Mouse (Mus musculus) erythroblast, adult 5-6 weeks (primary cell): ENCODE results near the gene Psen1. TPM values are rescaled to one million over a fixed set of nuclear protein-coding genes. Genes with fewer than 3 reads are reported as not detected.

ENCODE experiments used
- ATAC-seq: replicated peaks from 2 replicates; pipeline ENCODE4 v1.8.0; 2016; ENCODE audit warnings: moderate number of reproducible peaks, mild to moderate bottlenecking, moderate TSS enrichment, inconsistent platforms; ENCODE audit not compliant: poor library complexity, low FRiP score, severe bottlenecking
- total RNA-seq, 2 experiments: library from RNA; stranded (forward) in 1 of 2; stranded (reverse) in 1 of 2; fragments of 150-400 nt in 1 of 2; fragments of 200-764, 138-1000 nt in 1 of 2; gene quantifications; 2 replicates each; pipeline versions ENCODE4 v1.2.3 to v1.2.4; 2015 to 2017; ENCODE audit warnings: low replicate concordance in 2 of 2

The Psen1 gene
- total RNA-seq, 2 experiments from 2014 or later: 22.0 to 26.7 TPM

- ATAC-seq: no peak
Measured at GRCm38 (mm10) chr12:83719431-83719830, 31.5 kb downstream of the Psen1 start.

DNA sequence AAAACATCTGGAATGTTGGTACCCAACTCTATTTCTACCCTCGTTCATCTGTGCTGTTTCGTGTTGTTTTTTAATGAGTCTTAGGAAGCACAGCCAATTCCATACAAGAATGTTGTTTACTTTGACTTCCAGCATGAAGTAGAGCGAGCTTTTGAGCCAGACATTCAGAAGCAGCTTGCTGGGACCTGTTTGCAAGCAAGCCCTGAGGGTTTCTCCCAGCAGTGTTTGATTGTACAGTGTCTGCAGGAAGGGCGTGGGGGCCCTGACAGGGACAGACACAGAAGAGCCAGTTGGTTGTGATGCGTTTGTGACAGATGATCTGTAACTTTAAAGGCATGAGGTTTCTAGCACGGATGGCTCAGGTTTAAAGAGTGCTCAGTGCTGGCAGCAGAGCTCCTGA, 33.3 kb downstream of the Psen1 start:
- ATAC-seq: no peak

- ATAC-seq: no peak
Measured at GRCm38 (mm10) chr12:83723037-83723436, 35.1 kb downstream of the Psen1 start.

DNA sequence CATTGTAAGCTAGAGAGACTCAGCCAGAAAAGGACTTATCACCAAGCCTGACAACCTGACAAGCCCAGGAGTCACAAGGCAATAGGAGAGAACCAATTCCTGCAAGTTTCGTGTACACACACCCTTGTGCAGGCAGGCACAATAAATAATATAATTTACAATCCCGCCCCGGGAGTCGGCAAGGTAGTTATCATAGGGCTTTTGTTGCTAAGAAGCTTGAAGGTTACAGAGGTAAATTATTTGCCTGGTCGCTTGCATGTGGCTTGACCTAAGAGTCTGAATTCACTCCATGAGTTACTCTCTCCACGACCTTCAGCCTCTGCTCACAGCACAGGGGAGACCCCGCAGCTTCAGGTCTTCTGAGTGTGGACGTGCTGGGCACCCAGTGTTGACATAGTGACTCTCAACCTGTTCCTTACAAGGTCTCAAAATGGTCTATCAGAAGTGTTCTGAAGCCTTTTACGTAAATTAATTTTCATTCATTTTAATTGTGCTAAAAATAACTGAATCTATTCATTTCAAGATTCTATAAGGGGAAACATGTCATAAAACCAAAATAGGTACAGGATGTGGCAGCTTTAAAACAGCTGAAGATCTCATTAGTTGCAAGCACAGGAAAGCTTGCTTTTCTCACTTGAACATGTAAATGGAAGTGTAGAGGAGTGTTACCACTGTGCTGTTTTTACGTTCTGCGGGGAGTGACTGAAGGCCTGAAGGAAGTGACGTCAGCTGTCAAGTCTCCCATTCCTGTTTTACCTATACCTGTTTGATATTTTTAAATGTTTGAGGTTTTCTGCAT, 38.8 kb downstream of the Psen1 start:
- no peak for ATAC-seq

DNA sequence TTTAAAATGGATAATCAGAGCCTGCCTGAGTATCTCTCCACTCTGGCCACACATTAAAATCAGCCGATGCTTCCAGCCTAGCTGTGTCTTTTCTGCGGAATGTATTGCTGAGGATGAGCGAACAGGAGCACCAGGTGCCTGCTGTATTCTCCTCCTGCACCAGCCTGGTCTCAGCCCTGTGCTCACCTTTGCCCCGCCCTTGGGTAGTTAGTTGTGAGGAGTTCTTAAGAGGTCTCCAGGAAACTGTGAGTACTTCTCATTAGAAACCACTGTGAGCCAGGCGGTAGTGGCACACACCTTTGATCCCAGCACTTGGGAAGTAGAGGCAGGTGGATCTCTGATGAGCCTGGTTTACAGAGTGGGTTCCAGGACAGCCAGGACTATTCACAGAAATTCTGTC, 44.3 kb downstream of the Psen1 start:
- no peak for ATAC-seq

- no peak for ATAC-seq
Measured at GRCm38 (mm10) chr12:83734047-83734446, 46.1 kb downstream of the Psen1 start.

DNA sequence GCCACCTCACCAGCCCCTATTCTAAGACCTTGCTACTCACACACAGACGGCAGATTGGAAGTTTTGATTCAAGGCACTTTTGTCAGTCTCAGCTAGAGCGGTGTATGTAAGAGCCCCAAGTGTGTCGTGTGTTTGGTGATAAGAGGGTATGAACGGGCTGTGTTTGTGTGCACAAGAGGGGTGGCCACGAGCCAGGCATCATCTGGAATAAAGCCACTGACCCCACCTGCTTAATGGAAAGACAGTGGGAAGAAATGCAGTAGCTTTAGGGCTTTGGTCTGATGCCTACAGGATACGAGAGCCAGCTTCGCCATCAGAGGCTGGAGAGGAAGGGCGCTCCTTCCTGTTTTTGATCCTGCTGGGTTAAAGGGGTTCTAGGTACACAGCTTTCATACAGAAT, 48.3 kb downstream of the Psen1 start:
- ATAC-seq: no peak

DNA sequence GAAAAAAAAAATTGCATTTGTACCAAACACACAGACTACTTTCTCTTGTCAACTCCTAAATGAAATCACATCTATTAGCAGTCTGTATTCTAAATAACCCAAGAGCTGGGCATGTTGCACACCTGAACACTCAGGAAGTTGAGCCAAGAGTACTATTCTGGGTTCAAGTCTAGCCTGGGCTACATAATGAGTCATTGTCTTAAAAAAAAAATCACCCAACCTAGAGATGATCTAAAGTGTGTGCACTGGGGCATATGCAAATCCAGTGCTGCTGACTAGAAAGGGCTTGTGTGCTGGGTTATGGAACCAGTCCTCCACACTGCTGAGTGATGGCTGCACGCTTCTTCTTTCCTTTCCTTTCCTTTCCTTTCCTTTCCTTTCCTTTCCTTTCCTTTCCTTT, 50.7 kb downstream of the Psen1 start:
- ATAC-seq: no peak

DNA sequence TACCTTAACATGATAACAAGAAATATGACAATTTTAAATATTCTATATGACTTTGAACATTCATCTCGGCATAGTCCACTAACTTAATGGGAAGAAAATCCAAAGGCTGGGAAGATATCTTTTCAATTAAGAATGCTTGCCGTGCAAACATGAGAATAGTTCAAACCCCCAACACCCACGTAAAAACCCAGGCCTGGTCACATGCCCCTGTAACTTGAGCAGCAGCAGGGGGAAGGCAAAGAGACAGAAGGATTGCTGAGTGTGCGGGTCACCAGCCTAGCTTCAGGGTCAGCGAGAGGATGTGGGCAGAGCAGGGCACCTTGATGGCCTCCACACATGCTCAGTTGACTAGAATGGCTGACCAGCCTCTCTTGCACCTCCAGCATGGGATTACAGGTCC, 53.8 kb downstream of the Psen1 start:
- no peak for ATAC-seq

- no peak for ATAC-seq
Measured at GRCm38 (mm10) chr12:83742834-83743233, 54.9 kb downstream of the Psen1 start.

GRCm38 (mm10) chr12:83743712-83744111, 55.8 kb downstream of the Psen1 start:
- no peak for ATAC-seq

- ATAC-seq: no peak
Measured at GRCm38 (mm10) chr12:83749186-83749585, 61.2 kb downstream of the Psen1 start.

GRCm38 (mm10) chr12:83752495-83752894, 64.5 kb downstream of the Psen1 start:
- no peak for ATAC-seq

DNA sequence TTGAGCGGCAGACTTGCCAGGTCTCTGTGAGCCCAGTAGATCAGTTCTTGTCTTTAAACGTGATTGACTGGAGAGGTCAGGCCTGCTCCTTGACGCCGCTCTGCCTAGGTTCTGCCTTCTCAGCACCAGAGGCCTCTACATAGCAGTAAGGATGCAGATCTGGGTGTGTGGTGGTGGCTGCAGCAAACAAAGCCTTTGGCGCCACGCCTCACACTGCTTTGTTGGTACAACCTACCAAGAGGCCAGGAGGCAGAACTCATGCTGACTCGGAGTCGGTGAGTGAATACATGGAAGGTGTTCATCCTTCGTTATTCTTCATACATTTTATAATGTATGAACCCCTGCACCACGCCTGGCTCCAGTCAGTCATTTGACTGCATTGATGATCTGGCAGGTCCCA, 70.8 kb downstream of the Psen1 start:
- no peak for ATAC-seq

GRCm38 (mm10) chr12:83760201-83760600, 72.2 kb downstream of the Psen1 start:
- no peak for ATAC-seq

GRCm38 (mm10) chr12:83762706-83763105, 74.8 kb downstream of the Psen1 start:
- no peak for ATAC-seq

DNA sequence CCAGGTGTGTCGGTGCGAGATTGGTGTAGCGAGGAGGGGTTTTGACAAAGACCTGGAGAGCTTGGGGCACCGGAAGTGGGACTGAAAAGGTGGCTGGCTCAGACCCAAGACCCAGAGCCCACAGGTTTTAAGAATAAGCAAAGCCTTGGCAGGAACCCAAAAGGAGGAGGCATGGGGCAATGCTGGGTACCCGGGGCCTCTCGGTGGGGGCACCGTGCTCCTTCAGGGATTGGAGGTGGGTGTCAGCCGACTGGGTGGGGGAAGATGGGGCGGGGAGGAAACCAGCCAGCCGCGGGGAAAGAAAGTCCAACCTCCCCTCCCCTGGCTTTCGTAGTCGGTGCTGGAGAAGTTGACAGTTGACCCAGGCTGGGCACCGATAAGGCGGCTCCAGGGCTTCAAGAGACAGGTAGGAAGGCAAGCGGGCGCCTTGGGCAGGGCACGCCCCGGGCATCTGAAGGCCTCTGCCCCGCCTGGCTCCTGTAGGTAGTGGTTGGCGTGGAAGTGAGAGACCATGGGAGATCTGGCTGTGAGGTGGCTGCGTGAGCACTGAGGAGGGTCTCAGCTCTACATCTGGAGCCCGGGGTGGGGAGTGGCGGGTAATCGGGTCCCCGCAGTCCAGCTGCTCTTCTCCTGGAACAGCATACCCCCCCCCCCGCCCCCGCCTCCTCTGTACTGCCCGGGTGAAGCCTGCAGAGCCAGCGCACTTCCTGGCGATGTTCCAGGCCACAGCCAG, 75.5 kb downstream of the Psen1 start, which contains the start of gene Papln:
Gene Papln (plus strand): TSS at position 324 of the 733 bp plus-strand sequence.
- ATAC-seq: no peak

DNA sequence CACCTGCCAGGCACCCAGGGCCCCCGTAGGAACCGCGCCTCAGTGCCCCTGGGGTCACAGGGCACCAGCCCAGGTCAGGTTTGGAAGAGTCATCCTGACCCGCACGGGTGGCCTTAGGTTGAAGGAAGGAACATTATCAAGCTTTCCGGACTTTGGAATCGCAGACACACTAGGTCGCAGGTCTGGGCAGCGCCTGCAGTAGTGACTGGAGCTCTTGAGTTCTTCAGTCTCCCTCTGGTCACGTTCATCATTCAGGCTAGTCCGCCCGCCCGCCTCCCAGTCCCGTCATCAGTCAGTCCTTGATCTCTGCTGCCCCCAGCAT, 76.1 kb downstream of the Psen1 start:
- ATAC-seq: no peak

DNA sequence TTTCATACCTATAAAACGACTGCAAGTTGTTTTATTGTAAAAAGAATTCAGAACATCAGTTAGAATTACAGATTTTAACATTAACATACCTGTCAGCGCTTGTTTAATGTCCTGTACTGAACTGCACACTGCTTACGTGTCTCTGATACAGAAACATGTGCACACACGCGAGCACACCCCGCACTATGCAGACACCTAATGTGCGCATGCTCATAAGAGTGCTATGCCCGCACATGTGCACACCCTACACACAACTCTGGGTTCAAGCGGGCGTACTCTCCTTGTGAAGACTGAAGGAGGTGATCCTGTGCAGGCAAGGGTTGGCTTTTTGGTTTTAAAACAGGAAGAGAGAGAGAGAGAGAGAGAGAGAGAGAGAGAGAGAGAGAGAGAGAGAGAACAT, 76.6 kb downstream of the Psen1 start:
- no peak for ATAC-seq

DNA sequence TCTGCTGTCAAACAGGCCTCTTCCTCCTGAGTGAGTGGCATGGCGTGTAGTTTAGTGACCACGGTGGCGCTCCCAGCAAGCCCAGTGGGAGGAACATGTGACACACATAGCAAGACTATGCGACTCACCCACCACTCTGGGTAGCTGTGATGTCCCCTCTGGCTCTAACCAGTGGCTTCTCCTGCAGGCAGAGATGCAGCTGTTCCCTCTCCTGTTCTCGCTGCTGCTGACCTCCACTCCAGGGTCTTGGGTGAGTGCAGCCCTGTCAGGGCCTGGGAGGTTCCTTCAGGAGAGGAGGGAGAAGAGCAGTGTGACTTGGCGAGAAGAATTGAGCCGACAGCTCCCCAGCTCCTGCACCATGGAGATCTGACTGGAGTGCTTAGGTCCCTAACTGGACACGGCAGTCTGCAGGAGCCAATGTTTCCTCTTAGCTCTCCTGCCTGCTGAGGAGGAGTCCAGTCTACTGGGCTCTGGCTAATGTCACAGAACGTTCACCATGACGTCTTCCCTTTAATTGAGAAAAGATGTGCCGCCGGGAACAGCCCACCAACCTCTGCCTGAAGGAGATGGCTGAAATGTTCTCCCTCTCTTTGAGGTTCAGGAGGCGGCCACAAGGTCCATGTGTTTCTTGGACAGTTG, 78.1 kb downstream of the Psen1 start:
- no peak for ATAC-seq

DNA sequence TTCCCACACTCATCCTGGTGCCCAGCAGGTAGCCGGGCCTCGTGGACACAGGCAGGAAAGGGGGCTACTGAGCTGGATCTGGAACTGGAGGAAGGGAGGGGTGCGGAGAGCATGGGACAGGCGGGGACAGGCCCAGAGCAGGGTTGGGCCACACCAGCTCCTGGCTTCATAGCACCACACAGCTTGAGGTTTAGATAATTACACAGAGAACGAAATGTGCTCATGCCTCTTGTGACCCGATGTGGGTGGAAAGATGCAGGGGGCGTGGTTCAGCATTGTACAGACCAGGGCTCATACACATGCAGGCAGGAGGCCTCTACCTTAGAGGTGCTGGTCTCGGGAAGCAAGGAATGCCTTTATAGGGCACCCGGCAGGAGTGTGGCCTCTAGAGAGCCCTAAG, 79.9 kb downstream of the Psen1 start:
- no peak for ATAC-seq
